Mouse (Mus musculus) gastrocnemius, adult 18-20 months (tissue): ENCODE data around the gene Arl6ip4. TPM values are rescaled to one million over a fixed set of nuclear protein-coding genes. Genes with fewer than 3 reads are reported as not detected.
A peak's percentile ranks its signal among the peaks of the same experiment; 100 is the strongest.

Experiments used
- DNase-seq: peaks from one replicate; pipeline ENCODE4 v3.0.0; 2021; ENCODE audit warnings: low spot score
- long read RNA-seq, 2 experiments: library from polyadenylated mRNA; stranded (forward); transcript quantifications; one replicate each; pipeline ENCODE4 v2.0.0; 2021
- total RNA-seq, 2 experiments: library from RNA; stranded (reverse); gene quantifications; 2 replicates each; pipeline ENCODE4 v1.2.3; 2021

Arl6ip4 gene
- 10 to 100 TPM; 39.1 TPM for total RNA-seq
- long read RNA-seq, experiment 1, transcript Arl6ip4-201 (5 exons, 1,192 nt) = major isoform, 62 of 67 reads
- long read RNA-seq, experiment 1, partial matches to known transcripts = 3 of 67 reads
- long read RNA-seq, experiment 1, other reads (novel, unspliced or antisense) = 1 of 67 reads
- long read RNA-seq, experiment 2, transcript Arl6ip4-201 (5 exons, 1,192 nt) = major isoform, 64 of 67 reads
- long read RNA-seq, experiment 2, partial matches to known transcripts = 0 of 67 reads
- long read RNA-seq, experiment 2, other reads (novel, unspliced or antisense) = 3 of 67 reads

DNA sequence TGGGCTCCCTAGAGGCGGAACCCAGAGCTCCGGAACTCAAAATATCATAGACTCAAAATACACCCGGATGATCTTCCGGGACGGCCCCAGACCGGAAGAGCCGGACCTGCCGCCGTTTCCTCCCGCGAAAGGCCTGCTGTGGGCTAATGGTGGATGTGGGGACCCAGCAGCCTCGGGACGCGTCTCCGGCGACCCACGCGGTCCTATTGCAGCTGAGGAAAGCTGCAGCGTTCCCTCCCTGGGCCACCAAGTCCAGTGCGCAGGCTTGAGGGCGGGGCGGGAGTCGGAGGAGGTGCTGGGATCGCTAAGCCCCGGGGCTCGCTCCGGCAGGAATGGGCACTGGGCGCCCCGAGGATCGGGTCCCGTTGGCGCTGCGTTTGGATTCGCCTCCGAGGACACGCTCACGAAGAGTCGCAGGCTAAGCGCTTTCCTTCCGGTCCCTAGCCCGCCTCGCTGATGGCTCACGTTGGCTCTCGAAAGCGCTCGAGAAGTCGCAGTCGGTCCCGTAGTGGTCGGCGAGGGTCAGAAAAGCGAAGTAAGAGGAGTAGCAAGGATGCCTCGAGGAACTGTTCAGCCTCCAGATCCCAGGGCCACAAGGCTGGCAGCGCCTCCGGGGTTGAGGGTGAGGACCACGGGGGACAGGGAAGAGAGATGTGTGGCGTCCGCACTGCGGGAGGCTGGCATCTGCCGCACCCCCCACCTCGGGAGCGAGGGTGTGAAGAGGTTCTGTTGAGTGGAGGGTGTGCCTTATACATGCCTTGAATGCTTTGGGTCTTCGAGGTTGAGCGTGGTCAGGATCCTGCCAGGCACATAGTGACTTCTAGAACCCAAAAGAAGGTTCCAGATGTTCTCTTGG lies at the start of gene Arl6ip4:
Gene Arl6ip4 (plus strand): TSS at position 100 of the 856 bp plus-strand sequence.
- DNase-seq = peak; percentile 74

DNA sequence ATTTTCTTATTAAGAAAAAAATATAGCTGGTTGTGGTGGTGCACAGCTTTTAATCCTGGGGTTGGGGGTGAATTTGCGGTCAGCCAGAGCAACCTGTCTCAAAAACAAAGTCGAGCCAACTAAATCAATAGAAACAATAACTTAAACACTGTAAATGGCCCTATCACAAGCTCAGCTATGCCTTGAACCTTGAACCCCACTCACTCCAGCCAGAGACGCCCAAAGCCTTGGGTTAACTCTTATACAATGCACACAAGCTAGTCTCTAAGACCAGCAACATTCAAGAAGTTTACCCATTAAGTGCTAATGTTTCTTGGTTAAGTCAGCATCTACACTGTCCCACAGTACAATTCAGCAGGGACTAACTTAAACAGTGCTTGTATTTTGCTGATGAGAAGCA lies 46.2 kb upstream of the Arl6ip4 start:
- no peak for DNase-seq

DNA sequence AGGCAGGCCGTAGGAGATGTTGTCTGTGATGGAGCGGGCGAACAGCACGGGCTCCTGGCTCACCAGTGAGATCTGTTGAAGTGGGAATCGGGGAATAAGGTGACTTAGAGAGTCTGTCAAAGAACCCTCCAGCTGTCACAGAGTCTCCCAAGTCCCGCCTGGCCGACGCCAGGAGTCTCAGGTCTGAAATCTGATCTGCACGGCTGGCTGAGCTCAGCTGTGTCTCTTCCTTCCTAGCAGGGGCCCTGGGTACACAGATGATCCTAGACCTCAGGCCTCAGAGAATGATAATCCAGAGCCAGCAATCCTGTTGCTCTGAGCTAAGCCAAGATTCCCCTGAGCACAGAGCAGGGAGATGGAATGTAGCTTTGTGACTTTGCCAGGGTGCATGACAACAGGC lies 42.2 kb upstream of the Arl6ip4 start:
- DNase-seq = peak; percentile 68

DNA sequence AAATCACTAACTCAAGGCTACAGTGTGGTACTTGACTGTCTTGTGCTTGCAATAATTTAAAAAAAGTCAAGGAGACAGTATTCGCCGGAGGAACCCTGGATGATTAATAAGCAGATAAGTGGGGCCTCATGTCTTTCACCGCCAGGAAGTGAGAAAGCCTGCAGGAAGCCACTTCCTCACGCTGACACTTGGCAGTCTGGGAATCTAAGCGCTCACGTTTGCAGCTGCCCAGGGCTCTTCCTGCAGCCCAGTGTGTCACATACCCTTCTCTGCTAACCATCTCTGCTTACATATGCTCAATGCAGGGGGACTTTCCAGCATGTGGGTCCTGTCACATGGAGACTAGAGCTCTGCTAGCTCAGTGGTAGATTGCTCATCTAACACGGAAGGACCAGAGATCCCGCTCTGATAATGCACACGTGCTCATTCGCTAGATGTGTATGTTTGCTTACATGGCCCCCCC lies 41.0 kb upstream of the Arl6ip4 start:
- DNase-seq = no peak

DNA sequence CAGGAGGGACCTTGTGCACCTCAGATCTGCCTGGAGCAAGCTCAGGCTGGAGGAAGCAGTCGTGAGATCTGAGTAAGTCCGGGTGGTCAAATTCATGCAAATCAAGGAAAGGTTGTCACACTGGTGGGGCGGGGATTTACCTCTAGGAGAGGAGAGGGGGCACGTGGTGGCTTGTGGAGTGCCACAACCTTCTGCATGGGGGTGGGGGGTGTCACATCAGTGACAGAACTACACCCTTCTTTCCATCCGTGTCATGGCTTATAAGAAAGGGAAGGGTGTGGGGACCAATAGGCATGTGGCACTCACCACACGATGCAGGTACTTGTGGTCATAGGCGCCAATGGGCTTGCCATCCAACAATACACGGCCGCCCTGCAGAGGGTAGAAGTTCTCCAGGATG lies 40.2 kb upstream of the Arl6ip4 start:
- no peak for DNase-seq

DNA sequence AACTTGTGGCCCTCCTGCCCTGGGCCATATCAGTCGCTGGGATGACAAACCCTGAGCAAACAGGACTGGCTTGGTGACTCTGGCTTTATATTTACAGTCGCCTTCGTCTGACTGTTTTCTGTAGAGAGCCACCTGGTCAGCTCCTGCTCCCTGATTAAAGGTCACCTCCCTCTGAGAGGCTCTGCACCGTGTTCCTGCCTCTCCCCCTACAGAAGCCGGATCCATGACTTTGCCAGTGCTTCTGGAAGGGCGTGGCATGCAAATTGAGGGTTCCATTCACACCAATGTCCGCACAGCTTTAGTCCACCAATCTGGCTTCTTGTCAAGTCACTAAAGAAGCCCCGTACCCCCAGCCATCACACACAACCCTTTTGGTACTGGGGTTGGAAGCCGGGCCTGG lies 39.3 kb upstream of the Arl6ip4 start:
- DNase-seq = no peak

DNA sequence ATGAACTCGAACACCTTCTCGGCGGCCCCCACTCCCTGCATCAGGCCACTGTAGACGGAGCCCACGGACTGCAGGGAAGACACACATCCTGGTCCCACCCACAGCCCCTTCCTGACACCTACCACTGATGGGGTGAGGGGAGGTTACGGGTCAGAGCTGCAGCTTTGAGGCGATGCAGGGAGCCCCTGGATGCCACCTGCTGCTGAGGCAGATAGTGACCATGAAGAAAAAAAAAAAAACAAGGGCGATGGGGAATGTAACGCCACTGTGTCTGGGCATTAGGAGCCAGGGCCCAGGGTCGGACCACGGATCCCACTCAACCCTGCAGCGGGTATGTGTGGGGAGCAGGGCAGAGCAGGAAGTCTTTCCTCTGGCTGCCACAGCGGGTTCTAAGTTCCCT lies 38.6 kb upstream of the Arl6ip4 start:
- no peak for DNase-seq

DNA sequence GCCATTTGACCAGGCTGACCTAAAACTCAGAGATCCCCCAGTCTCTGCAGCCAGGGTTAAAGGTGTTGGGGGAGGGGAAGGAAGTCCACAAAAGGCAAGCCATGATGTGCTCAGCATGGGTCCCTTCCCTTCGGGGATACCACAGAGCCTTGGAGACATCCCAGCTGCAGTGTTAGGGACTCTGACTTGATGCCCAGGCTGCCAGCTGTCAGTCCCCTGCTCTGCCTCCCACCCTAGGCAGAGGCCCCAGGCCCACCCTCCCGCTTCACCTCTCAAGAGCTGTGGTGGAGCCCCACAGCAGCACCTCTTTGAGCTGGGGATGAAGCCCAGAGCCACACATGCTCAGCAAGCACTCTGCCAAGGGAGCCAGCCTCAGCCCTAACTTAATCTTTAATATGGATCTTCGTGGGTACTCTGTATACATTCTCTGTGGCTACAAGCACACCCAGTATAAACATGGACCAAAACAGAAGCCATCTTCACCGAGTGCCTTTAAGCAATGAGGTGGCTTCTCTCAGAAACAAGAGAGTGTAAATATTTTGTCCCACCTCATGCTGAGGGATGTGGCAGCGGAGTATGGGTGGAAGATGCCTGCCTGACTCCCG lies 37.9 kb upstream of the Arl6ip4 start:
- DNase-seq = no peak

DNA sequence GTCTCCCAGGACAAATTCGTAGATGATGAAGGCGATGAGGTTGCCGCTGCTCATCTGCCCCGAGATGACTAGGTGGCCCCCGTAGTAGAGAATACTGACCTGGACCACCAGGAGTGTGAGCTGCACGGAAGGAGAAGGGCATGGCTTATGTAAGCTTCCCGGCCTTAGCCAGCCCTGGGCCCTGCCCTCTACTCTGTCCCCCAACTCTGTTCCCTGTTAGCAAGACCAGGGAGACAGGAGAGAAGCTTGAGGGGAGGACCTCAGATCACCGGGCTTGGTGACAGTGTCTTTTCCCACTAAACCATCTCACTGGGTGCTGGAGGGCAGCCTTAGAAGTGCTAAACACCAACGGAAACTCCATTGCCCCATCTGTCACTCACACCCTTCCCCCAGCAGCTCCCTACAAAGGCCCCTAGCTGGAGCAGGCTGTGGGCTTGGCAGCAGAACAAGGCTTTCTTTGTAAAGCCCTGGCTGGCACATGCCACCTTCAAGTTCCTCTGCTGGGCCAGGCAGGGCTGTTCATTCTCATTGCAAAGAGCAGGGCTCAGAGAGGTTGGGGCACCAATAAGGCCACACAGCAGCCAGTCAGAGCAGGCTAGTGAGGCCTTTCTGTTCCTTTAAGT lies 37.0 kb upstream of the Arl6ip4 start:
- no peak for DNase-seq

DNA sequence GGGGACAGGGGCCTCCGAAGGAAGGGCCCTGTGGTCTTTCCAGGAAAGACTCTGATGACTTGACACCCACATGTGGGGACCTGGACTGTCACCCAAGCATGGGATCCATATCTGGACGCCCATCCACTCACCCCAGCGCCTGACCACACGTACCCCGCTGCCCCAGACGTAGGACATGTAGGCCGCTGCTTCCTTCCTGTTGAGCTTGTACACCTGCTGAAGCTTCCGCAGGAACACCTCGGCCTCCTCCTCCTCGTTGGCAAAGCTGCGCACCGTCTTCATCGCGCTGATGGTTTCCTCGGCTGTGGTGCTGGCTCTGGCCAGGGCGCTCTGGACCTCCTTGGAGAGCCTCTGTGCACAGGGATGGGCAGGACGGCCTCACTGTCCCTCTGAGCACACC lies 36.0 kb upstream of the Arl6ip4 start:
- no peak for DNase-seq

DNA sequence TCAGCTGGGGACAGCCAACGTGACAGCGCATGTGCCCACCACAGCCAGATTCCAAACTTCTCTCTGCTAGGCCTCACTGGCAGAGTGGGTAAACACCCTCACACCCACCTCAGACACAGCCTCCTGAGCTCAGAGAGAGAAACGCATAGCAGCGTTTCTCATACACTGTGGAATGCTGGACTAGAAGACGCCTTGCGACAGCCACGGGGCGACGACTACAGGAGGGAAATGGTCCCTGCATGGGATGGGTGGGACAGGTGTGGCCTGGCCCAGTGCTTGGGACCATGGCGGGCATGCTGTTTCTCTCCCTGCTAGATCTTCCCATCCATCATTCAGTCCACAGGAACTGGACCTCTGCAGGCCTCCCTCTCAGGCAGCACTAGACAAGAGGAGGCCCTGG lies 33.4 kb upstream of the Arl6ip4 start:
- no peak for DNase-seq

DNA sequence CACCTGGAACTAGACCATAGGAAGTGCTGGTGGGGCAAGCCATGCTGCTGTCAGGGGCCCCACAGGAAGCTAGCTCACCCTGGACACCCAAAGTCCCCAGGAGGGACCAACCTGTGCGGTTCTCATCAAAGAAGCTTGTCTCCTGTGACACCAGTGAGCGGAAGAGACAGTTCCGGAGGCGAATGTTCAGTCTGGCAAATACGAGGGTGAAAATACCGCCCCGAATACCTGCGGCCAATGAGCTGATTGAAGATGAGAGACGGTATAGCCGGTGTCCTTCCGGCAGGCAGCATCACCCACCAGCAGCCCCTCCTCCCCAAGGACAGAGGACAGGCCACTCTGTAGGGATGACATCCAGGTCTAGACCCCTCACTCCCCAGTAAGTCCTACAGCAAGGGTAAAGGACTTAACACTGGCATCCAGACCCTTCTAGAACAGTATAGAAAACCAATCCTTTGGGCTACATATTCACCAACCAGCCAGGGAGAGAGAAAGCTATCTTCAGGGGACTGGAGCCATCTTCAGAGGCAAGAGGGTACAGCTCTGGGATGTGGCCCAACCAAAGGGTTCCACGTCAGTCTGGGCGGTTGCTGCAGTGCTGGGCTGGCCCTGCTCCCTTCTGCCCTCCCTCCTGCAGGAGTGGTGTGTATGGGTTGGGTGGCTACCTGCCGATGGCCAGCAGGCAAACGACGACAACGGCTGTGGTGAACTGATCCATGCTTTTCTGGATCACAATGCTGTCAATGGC lies 32.8 kb upstream of the Arl6ip4 start:
- DNase-seq = no peak

DNA sequence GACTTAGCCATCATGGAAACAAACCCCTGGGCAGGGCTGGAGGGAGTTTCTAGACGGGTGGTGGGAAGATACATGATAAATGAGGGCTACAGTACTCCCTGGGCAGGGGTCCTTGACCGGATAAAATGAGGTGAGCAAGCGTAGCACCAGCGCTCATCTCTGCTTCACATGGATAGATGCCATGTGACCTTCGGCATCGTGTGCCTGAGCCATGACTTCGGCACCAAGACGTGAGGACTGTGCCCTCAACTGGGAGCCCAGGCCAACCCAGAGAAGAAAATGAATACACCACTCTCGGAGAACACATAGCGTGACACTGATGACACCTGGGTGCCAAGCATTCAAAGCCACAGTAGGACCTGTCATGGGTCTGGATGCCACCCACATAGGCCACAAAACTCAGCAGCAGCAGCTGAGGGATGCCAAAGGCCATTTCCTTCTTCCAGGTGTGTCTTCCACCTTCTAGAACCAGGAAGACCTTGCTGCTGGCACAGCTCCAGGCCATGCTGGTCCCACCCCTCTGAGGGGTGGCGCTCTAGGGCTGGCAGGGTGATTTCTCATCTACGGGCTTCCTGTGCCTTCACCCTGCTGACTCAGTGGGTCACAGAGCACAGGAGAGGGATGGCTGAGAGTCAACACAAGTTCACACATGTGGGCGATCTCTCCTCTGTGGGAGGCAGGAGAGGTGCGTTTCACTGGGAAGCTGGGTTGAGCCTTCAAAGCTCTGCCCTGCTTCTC lies 31.9 kb upstream of the Arl6ip4 start:
- no peak for DNase-seq

DNA sequence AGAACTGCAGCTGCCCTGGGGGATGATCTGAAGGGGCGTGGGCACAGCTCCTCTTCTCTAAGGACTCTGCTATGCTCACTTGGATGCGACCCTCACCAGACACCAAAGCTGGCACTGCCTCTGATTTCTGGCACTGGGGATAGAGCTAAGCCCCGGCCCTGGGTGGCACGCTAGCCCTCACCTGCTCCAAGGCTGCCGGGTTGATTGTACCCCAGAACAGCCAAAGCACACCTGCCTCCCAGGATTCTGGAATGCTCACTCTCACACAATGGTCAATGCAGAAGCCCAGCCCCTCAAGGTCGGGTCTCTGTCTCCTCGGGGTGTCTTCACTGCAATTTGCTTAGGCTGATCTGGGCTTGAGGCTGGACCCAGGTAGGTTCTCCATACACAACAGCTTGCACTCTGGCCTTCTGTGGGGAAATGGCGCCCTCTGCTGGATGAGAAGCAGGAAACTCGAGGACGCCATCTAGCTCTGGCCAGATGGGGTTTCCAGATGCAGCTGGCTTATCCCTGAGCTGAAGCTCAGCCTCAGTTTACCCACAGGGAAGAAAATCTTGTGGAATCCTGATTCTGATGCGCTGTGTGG lies 31.2 kb upstream of the Arl6ip4 start:
- peak; percentile 88 for DNase-seq

DNA sequence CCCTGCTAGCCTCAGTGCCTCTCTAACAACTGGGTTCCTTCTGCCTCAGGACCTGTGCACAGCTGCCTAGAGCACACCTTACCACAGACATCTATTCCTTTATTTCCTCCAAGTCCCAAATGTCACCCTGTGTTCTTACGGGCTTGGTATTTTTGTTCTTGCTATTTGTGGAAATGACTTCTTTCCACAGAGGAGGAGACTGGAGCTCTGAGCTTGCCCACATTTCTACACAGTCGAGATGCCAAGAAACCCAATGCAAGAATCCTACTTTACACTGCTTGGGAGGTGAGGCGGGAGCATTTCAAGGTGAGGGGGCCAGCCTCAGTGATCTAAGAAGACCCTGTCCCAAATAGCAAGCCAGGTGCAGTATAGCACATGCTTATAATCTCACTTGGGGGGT lies 30.4 kb upstream of the Arl6ip4 start:
- peak; percentile 28 for DNase-seq

DNA sequence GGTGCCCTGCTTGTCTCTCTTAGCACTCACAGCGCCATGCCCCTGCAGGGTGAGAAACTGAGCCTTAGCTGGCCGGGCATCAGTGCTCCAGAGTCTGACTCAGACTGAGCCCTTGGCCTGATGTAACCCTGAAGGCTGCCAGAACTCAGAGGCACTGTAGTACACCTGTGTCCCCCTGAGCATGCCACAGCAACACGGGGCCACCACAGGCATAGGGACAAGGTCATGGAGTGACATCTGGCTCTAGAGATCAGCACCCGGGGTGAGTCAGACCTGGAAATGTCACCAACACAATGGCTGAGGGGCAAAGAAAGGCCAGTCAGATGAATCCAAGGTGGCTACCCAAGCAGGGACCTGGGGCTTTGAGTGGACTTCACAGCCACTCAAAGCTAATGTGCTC lies 29.0 kb upstream of the Arl6ip4 start:
- no peak for DNase-seq

DNA sequence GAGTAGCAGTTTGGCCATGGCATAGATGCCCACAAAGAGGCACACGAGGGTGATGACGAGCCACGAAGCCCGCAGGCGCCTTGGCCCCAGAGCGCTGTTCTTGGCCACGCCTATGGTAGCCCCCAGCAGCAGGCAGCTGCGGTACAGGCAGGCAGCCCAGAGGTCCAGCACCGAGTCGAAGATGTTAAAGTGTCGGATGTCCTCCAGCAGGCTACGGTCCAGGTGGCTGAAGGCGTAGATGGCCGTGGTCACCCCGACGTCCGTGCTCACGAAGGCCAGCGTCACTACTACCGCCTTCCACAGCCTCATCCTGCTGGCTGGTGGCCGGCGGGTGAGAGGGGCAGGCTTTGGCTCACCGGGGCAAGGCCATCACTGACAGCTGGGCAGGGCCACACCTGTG lies 26.0 kb upstream of the Arl6ip4 start:
- peak; percentile 61 for DNase-seq

DNA sequence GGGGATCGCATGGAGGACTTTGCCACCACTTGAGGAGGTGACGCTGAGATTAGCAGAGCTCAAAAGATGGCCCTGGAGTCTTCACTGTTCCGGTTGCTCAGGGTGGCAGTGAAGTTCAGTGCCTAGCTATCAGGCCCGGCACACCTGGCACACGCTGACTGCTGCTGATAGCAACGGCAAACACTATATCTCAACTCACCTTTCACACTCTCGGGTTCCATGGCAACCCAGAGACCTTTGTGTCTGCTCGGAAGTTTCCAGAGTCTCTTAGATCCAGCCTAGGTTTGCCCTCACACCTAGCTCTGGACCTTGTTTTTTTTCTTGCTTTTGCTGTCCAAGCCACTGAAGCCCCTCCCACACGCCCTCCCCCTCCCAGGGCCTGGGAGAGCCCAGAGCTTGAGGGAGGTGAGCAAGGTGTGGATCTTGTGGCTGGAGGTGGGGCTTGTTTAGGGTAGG lies 23.9 kb upstream of the Arl6ip4 start:
- DNase-seq = no peak

DNA sequence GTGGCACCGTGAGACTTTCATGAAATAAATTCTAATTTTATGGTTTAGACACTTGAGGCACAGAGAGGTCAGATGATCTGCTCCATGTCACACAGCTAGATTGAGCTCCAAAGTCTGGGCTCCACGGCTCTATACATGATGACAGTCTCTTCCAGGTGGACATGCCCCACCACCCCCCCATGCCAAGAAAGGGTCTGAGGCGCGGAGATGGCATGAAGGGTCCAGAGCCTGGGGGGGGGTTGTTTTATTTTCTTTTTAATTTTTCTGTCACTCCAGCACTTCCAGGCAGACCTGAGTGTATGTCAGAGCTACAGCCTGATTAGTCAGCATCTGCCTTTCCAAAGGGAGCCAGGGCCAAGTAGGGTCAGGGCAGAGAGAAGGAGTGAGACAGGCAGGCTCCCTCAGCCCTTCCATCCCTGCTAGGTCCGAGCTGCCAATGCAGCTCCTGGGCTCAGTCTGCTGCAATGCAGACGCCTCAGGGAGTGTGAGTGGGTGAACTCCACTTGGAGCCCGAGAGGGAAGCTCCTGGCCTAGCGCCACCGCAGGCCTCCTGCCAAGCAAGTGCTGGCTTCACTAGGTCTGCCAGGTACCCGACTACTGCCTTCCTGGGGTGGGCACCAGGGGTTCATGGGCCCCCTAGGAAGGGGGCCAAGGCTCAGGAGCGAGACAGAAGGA lies 22.6 kb upstream of the Arl6ip4 start:
- DNase-seq = peak; percentile 42
